Mouse (Mus musculus) spleen, adult 2 months (tissue): ENCODE results near the gene Nrf1. TPM values are rescaled to one million over a fixed set of nuclear protein-coding genes. Genes with fewer than 3 reads are reported as not detected.

Experiments
- DNase-seq, 2 experiments: peaks; one replicate each; pipeline versions ENCODE4 v3.0.0 to v3.0.0-alpha.2; 2012 to 2021; ENCODE audit warnings: low spot score in 2 of 2, low read depth in 1 of 2
- H3K27ac ChIP-seq: fragments of 200-500 bp; 2 replicates; pipeline ENCODE4 v1.5.1; 2012; ENCODE audit warnings: low read length, inconsistent platforms; ENCODE audit not compliant: insufficient read depth
- H3K27me3 ChIP-seq: fragments of 200-500 bp; 2 replicates; pipeline ENCODE4 v1.6.1; 2012; ENCODE audit warnings: mild to moderate bottlenecking, moderate library complexity, low read length, inconsistent platforms; ENCODE audit not compliant: control insufficient read depth, insufficient read depth
- H3K36me3 ChIP-seq: fragments of 200-500 bp; 2 replicates; pipeline ENCODE4 v1.6.1; 2012; ENCODE audit warnings: mild to moderate bottlenecking, low read length, inconsistent platforms; ENCODE audit not compliant: control insufficient read depth, insufficient read depth
- H3K4me1 ChIP-seq: fragments of 200-500 bp; 2 replicates; pipeline ENCODE4 v1.6.1; 2011; ENCODE audit warnings: inconsistent platforms; ENCODE audit not compliant: control insufficient read depth, insufficient read depth, insufficient read length
- H3K4me3 ChIP-seq: fragments of 200-500 bp; 2 replicates; pipeline ENCODE4 v1.5.1; 2011; ENCODE audit warnings: mild to moderate bottlenecking, inconsistent platforms; ENCODE audit not compliant: insufficient read depth, insufficient read length; ENCODE audit errors: extremely low read depth
- CTCF ChIP-seq: fragments of 200-500 bp; IDR thresholded peaks from 2 replicates; pipeline ENCODE4 v1.5.1; 2011; ENCODE audit warnings: mild to moderate bottlenecking, inconsistent platforms; ENCODE audit not compliant: insufficient read depth, insufficient read length, insufficient replicate concordance; ENCODE audit errors: extremely low read depth
- POLR2A ChIP-seq: fragments of 200-500 bp; IDR thresholded peaks from 2 replicates; pipeline ENCODE4 v1.6.1; 2011; ENCODE audit warnings: low read depth, low read length, inconsistent platforms
- WGBS: fragments of 180-500 bp; shearing (Covaris S2); methylation state at CpG from one replicate; pipeline ENCODE4 v1.1.7; 2018; 5-methylcytosine and 5-hydroxymethylcytosine counted together
- polyA plus RNA-seq: library from polyadenylated mRNA; depleted of rRNA; stranded (reverse); fragments of >200 nt; gene quantifications from 2 replicates; pipeline ENCODE4 v1.2.3, GENCODE M21; 2012

Gene Nrf1
- polyA plus RNA-seq, 1 experiment: 32.9 TPM

DNA sequence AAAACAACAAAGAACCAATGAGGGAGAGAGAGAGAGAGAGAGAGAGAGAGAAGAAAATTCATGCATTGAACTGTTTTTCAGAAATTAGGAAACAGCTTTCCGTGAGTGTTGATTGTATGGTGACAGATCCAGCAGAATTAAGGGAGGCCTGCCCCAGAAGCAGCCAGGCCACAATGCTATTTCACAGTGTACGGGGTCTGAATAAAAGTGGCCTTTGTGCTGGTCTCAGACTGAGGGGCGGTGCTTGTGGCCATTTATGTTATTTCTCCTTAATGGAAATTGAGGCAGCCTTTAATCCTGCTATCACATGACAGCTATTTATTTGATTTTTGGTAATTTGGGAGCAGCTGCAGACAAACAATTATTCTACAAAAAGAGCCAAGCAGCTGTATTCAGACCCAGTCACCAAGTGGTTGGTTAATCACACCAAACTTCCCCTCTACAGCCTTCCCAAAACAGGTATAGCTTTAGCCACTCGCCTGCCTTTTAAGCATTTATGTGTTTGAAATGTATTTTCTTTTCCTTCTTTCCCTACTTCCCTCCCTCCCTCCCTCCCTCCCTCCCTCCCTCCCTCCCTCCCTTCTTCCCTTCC is 31.2 kb downstream of the Nrf1 start:
- H3K36me3 ChIP-seq: no peaks in the 10 kb centered on the region

DNA sequence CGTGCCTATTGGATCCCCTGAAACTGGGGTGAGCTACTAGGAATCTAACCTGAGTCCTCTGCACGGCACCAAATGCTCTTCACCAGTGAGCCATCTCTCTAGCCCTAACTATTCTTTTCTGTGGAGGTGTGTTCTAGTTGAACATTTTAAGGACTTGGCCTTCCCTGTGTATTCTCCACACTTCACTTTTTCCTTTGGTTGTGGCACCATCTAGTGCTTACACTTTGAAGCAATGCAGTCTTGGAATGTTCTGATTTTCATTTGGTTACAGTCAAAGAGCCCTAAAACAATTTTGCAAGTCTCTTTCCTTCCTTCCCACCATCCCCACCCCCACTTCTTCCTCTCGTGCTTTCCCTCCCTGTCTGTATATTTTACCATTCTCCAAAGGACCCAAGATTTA is 33.6 kb downstream of the Nrf1 start:
- H3K36me3 ChIP-seq: no peaks in the 10 kb centered on the region
- no peak for DNase-seq
- no peak overlapping the region for H3K4me3 ChIP-seq
- no peaks in the 10 kb centered on the region for H3K27me3 ChIP-seq
- TF ChIP-seq POLR2A: no peak
- TF ChIP-seq CTCF: no peak
- peaks cover 6% of the 10 kb centered on the region; the same call in 1 of the 2 replicates for H3K4me1 ChIP-seq
- 84% methylated on average over 3 of the region's 3 CpGs for WGBS
- H3K27ac ChIP-seq: no peak overlapping the region

More for the DNA sequence above, 31.2 kb downstream of the Nrf1 start:
- no peak overlapping the region for H3K27ac ChIP-seq
- peaks cover 4% of the 10 kb centered on the region; the same call in 1 of the 2 replicates for H3K4me1 ChIP-seq
- TF ChIP-seq POLR2A: no peak
- no peak for TF ChIP-seq CTCF
- no peak for DNase-seq
- WGBS: 90% methylated on average over 4 of the region's 4 CpGs
- no peaks in the 10 kb centered on the region for H3K27me3 ChIP-seq
- H3K4me3 ChIP-seq: no peak overlapping the region

DNA sequence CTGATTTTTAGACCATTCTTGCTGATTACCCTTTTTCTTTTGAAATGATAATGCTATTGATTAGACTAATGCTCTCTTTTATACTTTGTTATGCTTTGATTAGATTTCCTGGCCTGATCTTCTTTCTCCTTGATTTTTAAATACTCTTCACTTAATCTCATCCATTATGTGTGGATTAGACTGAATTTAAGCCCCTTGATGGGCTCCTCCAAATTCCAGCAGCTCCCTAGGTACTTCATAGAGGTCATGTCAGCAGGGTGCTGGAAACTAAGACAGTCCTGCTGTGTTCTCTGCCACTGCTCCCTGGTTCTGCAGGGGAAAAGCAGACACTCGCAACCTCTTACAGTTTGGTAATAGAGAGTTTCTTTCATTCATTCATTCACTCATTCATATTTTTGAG is 35.5 kb downstream of the Nrf1 start:
- no peak for TF ChIP-seq CTCF
- TF ChIP-seq POLR2A: no peak
- H3K36me3 ChIP-seq: no peaks in the 10 kb centered on the region
- no peak for DNase-seq
- peaks cover 3% of the 10 kb centered on the region; the same call in 1 of the 2 replicates for H3K4me1 ChIP-seq
- 86% methylated on average over 1 of the region's 1 CpGs for WGBS
- no peak overlapping the region for H3K27ac ChIP-seq
- H3K27me3 ChIP-seq: no peaks in the 10 kb centered on the region
- no peak overlapping the region for H3K4me3 ChIP-seq

DNA sequence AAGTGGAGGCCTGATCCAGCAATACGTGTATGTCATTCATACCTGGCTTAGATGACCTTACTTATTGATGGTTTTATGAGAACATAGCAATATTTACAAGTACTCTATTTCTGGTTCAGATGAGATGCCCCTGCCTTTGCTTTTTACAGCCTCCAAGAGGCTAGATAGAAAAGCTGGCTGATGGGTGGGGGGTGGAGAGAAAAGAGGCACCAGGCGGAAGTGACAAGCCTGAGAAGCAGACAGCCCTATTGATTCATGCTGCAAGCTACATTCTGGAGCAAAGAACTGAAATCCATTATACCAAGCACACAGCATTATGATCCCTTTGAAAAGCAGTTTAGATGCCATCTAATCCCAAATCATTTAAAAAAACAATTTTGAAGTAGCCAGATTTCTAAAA is 37.6 kb downstream of the Nrf1 start:
- Histone ChIP-seq H3K4me1 (peaks cover 3% of the 10 kb centered on the region; the same call in 1 of the 2 replicates), H3K36me3 (peaks cover 2% of the 10 kb centered on the region), H3K27me3 (no peaks in the 10 kb centered on the region), H3K4me3 (no peak overlapping the region), H3K27ac (no peak overlapping the region)
- 71% methylated on average over 2 of the region's 2 CpGs for WGBS
- DNase-seq: no peak
- TF ChIP-seq POLR2A (no peak), CTCF (no peak)

DNA sequence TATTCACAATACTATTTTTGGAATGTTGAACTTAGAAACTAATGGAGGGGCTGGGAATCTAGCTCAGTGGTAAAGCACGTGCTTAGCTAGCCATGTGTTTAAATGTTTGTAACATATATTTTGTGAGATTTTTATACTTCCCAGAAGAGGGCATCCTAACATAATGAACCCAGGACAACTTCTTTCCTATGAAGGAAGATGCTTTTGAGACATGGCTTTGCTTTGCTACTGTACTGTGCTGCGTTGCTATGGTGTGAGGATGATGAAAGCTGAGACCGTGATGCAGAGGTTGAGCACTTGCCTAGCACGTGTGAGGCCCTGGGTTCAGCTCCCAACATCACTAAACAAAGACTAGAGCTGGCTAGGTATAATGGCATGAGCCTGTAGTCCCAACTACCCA is 43.4 kb downstream of the Nrf1 start:
- H3K27ac ChIP-seq: no peak overlapping the region
- TF ChIP-seq CTCF (no peak), POLR2A (no peak)
- no peak for DNase-seq
- H3K27me3 ChIP-seq: no peaks in the 10 kb centered on the region
- H3K4me1 ChIP-seq: peaks cover 2% of the 10 kb centered on the region; the same call in 1 of the 2 replicates
- no peak overlapping the region for H3K4me3 ChIP-seq
- WGBS: 93% methylated on average over 4 of the region's 4 CpGs
- peaks cover 12% of the 10 kb centered on the region for H3K36me3 ChIP-seq

DNA sequence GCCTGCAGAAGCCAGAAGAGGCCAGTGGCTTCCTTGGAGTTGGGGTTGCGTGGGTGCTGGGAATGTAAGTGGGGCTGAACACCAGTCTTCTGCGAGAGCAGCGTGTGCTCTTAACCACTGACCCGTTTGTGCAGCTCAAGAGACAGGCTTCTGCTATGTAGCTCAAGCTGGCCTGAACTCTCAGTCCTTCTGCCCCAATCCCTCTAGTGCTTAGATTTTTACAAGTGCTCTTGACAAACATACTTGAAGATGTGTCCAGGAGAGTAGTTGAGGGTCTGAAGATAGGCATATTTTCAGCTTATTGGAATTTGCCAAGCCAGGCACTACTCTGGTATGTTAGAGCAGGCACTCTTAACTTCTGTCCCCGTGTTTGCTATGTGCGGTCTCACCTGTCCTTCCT is 45.0 kb downstream of the Nrf1 start:
- no peak overlapping the region for H3K4me3 ChIP-seq
- H3K27ac ChIP-seq: no peak overlapping the region
- H3K36me3 ChIP-seq: peaks cover 18% of the 10 kb centered on the region
- WGBS: 97% methylated on average over 6 of the region's 6 CpGs
- peaks cover 2% of the 10 kb centered on the region; the same call in 1 of the 2 replicates for H3K4me1 ChIP-seq
- no peak for DNase-seq
- no peaks in the 10 kb centered on the region for H3K27me3 ChIP-seq
- TF ChIP-seq CTCF: no peak
- TF ChIP-seq POLR2A: no peak

DNA sequence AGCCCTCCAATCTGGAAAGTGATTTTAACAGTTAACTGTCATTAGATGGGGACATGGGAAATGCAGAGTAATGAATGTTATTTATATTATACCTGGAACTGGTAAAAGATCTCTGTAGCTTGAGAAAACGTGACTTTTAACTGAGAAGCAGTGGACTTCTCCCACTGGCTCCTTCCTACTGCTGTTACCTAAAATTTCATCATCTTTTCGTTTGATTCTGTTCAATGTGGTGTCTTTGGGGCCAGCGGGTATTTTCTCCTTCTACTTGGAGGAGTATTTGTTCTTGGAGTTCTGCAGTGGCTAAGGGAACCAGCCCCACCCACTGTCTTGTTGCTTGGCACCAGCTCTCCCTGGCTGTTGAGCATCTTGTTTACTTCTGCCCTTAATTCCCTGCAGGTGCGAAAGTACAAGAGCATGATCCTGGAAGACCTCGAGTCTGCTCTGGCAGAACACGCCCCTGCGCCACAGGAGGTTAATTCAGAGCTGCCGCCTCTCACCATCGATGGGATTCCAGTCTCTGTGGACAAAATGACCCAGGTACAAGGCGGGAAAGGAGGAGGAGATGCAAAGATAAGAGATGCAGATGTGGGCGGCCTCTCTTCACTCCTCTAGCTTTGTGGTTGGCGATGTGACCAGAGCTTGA is 54.1 kb downstream of the Nrf1 start:
- Histone ChIP-seq H3K36me3 (peaks cover 41% of the 10 kb centered on the region), H3K27ac (no peak overlapping the region), H3K4me1 (no peaks in the 10 kb centered on the region), H3K4me3 (no peak overlapping the region), H3K27me3 (no peaks in the 10 kb centered on the region)
- no peak for DNase-seq
- WGBS: 92% methylated on average over 12 of the region's 12 CpGs
- no peak for TF ChIP-seq CTCF
- TF ChIP-seq POLR2A: no peak
